Mouse (Mus musculus): ENCODE results near the gene Glp1r. TPM values are rescaled to one million over a fixed set of nuclear protein-coding genes. Genes with fewer than 3 reads are reported as not detected.
A peak's percentile ranks its signal among the peaks of the same experiment; 100 is the strongest.

Glp1r gene
- polyA plus RNA-seq, 1 experiment from 2014 or later, result 0.05 TPM

DNA sequence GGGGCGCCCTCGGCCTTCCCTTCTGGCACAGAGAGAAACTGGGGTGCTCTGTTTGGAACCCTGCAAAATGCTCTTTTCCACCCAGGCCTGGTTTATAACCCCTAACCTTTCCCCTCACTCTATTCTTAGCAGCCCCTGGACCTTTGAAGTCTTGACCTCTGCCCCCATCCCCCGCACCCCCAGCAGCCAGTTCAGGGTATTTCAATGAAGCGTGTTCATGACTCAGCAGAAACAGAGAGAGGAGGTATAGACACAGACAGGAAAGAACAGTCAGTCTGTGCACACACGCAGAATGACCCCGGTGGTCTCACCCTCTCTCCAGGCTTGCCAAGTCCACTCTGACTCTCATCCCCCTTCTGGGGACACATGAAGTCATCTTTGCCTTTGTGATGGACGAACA lies 29.2 kb downstream of the Glp1r start:
- no peak for DNase-seq (ENCODE audit: low spot score)
- Histone ChIP-seq H3K4me1 (replicated peaks) (peaks cover 16% of the 10 kb centered on the region), H3K27me3 (ENCODE audit: insufficient read depth, poor library complexity, severe bottlenecking) (no peaks in the 10 kb centered on the region), H3K36me3 (no peaks in the 10 kb centered on the region), H3K4me3 (no peak overlapping the region), H3K9me3 (no peaks in the 10 kb centered on the region), H3K27ac (no peak overlapping the region; the same call in 1 of the 2 replicates)
- WGBS, result 76% methylated on average over 7 of the region's 7 CpGs

DNA sequence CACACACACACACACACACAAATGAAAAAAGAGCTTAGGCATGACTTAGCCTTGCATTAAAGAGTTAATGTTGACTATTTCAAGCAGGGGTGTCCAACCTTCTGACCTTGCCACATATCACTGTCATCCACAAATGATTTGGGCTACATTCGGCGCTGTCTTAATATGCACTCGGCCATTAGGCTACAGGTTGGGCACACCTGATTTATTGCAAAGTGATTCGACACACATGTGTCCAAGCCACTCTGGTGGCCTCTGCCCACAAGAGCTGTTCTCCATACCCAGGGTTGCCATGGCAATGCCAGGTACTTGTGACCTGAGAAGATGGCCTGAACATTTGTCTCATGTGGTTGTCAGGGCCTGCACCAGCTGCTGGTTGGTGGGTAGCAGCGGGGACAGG lies 31.2 kb downstream of the Glp1r start:
- Histone ChIP-seq H3K27me3 (ENCODE audit: insufficient read depth, poor library complexity, severe bottlenecking) (no peaks in the 10 kb centered on the region), H3K27ac (no peak overlapping the region), H3K36me3 (no peaks in the 10 kb centered on the region), H3K9me3 (no peaks in the 10 kb centered on the region), H3K4me3 (no peak overlapping the region), H3K4me1 (replicated peaks) (peaks cover 27% of the 10 kb centered on the region)
- 85% methylated on average over 5 of the region's 5 CpGs for WGBS
- DNase-seq (ENCODE audit: low spot score), result no peak

DNA sequence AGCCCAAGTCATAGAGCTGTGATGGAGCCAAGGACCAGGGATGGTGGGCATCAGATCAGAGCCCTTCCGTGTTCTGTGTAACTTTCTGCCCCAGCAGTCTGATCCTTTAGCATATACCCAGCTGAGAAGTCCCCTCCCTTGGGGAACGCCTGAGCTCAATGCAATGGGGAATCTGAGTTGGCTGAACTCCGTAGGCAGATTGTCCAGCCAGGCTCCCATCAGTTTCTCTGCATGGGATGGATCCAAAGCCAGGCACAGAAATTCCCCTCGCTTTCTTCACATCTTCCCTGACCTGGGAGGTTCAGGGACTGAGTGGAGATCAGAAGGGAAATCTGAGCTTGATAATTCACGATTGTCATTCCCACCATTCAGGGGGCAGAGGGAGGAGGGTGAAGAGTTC lies 33.7 kb downstream of the Glp1r start:
- no peaks in the 10 kb centered on the region for H3K36me3 ChIP-seq
- 53% methylated on average over 5 of the region's 5 CpGs for WGBS
- no peaks in the 10 kb centered on the region for H3K27me3 ChIP-seq (ENCODE audit: insufficient read depth, poor library complexity, severe bottlenecking)
- H3K4me3 ChIP-seq, result no peak overlapping the region
- H3K4me1 ChIP-seq (replicated peaks), result peaks cover 27% of the 10 kb centered on the region
- no peaks in the 10 kb centered on the region for H3K9me3 ChIP-seq
- DNase-seq (ENCODE audit: low spot score), result no peak
- no peak overlapping the region for H3K27ac ChIP-seq

DNA sequence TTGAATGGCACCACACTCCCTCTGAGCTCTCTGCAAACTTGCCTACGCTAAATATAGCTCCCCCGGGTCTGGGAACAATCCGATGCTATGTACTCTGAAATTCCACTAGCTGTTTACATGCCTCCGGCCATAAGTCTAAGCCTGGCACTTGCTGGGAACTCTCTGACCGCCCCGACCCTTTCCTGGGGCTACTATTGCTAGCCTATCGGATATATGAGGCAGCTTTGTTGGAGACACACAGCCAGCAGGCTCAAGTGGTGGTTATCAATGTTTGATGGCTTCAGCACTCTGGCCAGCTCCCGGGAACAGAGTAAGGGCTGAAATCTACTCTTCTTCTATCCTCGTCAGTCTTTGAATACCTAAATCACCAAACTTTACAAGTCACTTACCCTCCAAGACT lies 36.9 kb downstream of the Glp1r start:
- no peaks in the 10 kb centered on the region for H3K9me3 ChIP-seq
- no peaks in the 10 kb centered on the region for H3K27me3 ChIP-seq (ENCODE audit: insufficient read depth, poor library complexity, severe bottlenecking)
- no peaks in the 10 kb centered on the region for H3K36me3 ChIP-seq
- no peak overlapping the region for H3K27ac ChIP-seq
- WGBS, result 56% methylated on average over 9 of the region's 9 CpGs
- DNase-seq (ENCODE audit: low spot score), result peak; percentile 41
- peaks cover 17% of the 10 kb centered on the region for H3K4me1 ChIP-seq (replicated peaks)
- H3K4me3 ChIP-seq, result no peak overlapping the region

DNA sequence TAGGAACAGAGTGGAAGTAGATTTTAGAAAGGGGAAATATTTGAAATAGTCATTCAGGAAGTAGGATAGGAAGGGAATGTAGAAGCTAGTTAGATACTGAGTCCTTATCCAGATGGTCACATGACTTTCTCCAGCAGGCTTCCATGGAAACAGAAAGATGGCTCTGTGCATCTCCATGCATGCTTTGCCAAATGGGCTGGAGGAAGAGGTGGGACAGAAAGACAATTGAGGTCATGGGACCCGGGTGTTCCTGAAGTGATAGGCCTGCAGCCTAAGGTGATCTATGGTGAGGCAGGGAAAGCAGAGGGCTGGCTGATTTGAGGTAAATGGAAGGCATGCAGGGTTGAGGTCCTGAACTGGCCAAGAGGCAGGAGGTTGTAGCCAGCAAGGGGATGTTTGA lies 46.8 kb downstream of the Glp1r start:
- Histone ChIP-seq H3K36me3 (no peaks in the 10 kb centered on the region), H3K4me3 (no peak overlapping the region), H3K27ac (no peak overlapping the region), H3K9me3 (no peaks in the 10 kb centered on the region), H3K27me3 (ENCODE audit: insufficient read depth, poor library complexity, severe bottlenecking) (no peaks in the 10 kb centered on the region), H3K4me1 (replicated peaks) (peaks cover 6% of the 10 kb centered on the region)
- WGBS, result 53% methylated on average over 1 of the region's 1 CpGs
- no peak for DNase-seq (ENCODE audit: low spot score)

DNA sequence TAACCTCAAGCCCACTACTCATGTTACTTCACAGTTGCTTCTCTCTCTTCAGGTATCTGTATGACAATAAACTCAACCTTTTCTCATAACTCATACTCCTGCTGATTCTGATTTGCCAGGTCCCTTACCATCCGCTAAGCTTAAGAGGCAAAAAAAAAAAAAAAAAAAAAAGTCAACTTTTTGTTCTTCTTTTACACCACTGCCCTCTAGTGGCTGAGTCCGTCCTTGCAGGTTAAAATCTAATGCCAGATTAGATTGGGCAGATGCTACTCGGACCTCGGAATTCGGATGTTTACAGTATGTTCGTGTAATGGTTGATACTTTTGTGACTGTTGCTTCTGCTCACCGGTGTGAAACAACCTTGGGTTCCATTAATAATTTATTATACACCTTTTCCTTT lies 49.2 kb downstream of the Glp1r start:
- no peaks in the 10 kb centered on the region for H3K36me3 ChIP-seq
- 12% methylated on average over 7 of the region's 7 CpGs for WGBS
- no peaks in the 10 kb centered on the region for H3K27me3 ChIP-seq (ENCODE audit: insufficient read depth, poor library complexity, severe bottlenecking)
- H3K9me3 ChIP-seq, result no peaks in the 10 kb centered on the region
- no peak overlapping the region for H3K4me3 ChIP-seq
- H3K4me1 ChIP-seq (replicated peaks), result peaks cover 16% of the 10 kb centered on the region
- no peak overlapping the region for H3K27ac ChIP-seq
- DNase-seq (ENCODE audit: low spot score), result peak; percentile 72

DNA sequence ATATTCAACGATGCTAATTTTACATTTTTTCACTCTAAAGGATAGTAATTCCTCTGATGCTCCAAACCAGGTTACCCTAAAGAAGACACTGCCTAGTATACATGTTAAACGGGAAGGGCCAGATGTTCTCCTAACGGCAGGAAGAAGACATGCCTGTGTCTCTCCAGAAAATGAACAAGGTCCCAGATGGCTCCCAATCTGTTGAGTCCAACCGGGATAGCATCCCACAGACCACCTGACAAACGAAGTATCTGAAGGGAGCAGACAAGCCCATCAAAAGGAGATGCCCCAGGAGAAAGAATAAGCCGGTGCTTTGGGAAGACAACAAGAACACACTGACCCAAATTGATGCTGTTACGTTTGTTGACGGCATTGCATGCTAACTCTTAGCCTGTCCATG lies 50.0 kb downstream of the Glp1r start:
- Histone ChIP-seq H3K27me3 (ENCODE audit: insufficient read depth, poor library complexity, severe bottlenecking) (no peaks in the 10 kb centered on the region), H3K27ac (no peak overlapping the region), H3K36me3 (no peaks in the 10 kb centered on the region), H3K4me1 (replicated peaks) (peaks cover 17% of the 10 kb centered on the region), H3K9me3 (no peaks in the 10 kb centered on the region), H3K4me3 (no peak overlapping the region)
- DNase-seq (ENCODE audit: low spot score), result no peak
- 74% methylated on average over 8 of the region's 8 CpGs for WGBS

DNA sequence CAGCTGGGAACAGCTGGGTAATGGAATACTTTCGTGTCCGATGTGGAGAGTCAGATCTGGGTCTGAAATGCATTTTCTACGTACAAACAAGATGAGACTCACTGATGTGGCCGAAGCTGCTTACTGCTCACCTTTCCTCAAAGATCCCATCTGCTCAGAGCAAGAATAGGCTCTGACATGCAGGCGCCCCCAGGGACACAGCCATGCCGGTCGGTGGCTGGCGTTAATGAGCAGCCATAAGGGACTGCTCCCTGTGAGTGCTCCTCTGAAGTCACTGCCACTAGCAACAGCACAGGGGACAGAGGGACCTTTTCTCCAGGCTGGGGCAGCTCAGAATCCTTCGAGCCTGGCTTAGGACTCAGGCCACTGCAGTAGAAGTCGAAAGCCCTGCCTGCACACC lies 52.7 kb downstream of the Glp1r start, which contains the start of gene Umodl1:
TSS of gene Umodl1 (plus strand) at position 301 of the 400 bp plus-strand sequence.
- no peak for DNase-seq (ENCODE audit: low spot score)
- no peak within 1 kb of the TSS for H3K4me3 ChIP-seq
- H3K4me1 ChIP-seq (replicated peaks), result peaks cover 23% of the 10 kb centered on the region
- H3K27me3 ChIP-seq (ENCODE audit: insufficient read depth, poor library complexity, severe bottlenecking), result no peaks in the 10 kb centered on the region
- no peaks in the 10 kb centered on the region for H3K9me3 ChIP-seq
- H3K36me3 ChIP-seq, result no peaks in the 10 kb centered on the region
- 50% methylated on average over 10 of the region's 10 CpGs for WGBS
- peak within 1 kb of the TSS; percentile 62 for H3K27ac ChIP-seq

DNA sequence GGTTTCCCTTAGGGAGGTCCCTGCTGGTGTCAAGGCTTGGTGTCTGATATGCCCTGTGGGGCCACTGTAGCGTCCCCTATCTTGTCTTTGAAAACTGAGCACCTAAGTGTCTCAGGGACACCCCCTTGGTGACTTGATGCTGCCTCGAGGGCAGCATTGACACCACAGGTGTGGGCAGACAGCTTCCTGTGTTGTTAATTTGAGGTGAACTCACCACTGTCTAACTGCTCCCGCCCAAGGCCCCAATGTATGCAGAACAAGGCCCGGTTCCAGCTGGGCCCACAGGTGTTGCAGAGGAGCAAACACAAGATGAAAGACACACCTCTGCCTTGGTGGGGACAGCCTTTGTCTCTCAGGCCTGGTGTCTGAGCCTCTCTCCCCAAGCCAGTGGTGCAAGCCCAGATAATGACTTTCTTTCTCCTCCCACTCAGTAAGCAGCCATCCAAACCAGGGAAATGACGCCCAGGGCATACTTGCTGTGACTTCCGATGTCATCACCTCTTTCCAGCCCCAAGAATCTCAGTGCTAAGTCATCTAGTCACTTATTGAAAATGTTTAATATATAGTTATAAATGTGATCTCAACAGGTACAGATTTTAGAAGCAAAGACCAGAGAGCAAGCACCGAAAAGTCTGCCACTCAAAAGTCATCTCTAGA lies 60.4 kb downstream of the Glp1r start:
- 63% methylated on average over 7 of the region's 7 CpGs for WGBS
- no peaks in the 10 kb centered on the region for H3K36me3 ChIP-seq
- H3K27me3 ChIP-seq (ENCODE audit: insufficient read depth, poor library complexity, severe bottlenecking), result no peaks in the 10 kb centered on the region
- no peak for DNase-seq (ENCODE audit: low spot score)
- H3K27ac ChIP-seq, result no peak overlapping the region
- H3K4me3 ChIP-seq, result no peak overlapping the region
- H3K9me3 ChIP-seq, result no peaks in the 10 kb centered on the region
- peaks cover 10% of the 10 kb centered on the region for H3K4me1 ChIP-seq (replicated peaks)

DNA sequence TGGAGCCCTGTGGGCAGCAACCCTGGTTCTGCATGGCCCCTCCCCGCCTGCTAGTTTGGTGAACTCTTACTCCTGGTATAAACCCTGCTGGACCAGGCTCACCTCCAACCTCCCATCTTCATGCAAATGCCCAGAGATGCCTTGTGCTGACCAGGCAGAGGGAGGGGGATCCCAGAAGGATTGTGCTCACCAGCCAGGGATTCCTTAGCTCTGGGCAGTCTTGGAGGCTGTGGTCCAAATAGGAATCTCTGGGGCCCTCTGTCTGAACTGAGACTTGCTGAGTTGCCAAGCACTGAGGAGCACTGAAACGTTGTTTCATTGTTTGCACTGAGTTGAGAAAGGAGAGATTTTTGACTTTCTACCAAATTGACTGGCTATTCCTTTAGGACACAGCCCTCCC lies 61.3 kb downstream of the Glp1r start:
- Histone ChIP-seq H3K4me3 (no peak overlapping the region), H3K9me3 (no peaks in the 10 kb centered on the region), H3K4me1 (replicated peaks) (peaks cover 7% of the 10 kb centered on the region), H3K36me3 (no peaks in the 10 kb centered on the region), H3K27me3 (ENCODE audit: insufficient read depth, poor library complexity, severe bottlenecking) (no peaks in the 10 kb centered on the region), H3K27ac (peak overlapping the region; percentile 23; the same call in 1 of the 2 replicates)
- DNase-seq (ENCODE audit: low spot score), result no peak
- WGBS, result 32% methylated on average over 2 of the region's 2 CpGs

DNA sequence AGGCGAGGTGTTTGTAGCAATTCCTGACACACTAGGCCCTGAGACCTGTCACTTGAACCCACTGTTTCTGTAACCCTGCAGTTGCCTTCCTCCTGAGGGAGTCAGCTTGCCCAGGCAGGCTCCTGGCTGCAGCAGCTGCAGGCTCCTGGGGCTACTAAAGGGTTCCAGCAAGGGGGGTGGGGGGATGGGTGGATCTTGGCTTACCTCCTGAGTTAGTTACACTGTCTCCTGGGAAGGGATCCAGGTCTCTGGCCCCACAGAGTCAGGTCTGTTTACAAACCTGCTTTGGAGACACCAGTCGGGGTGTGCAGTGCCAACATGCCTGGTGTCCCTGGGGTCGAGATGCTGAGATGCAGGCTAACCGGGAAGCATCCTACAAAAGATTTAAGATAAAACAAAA lies 68.4 kb downstream of the Glp1r start:
- H3K4me1 ChIP-seq (replicated peaks), result peaks cover 5% of the 10 kb centered on the region; the same call in 1 of the 2 replicates
- no peak overlapping the region for H3K27ac ChIP-seq
- no peaks in the 10 kb centered on the region for H3K36me3 ChIP-seq
- DNase-seq (ENCODE audit: low spot score), result no peak
- H3K27me3 ChIP-seq (ENCODE audit: insufficient read depth, poor library complexity, severe bottlenecking), result no peaks in the 10 kb centered on the region
- H3K4me3 ChIP-seq, result no peak overlapping the region
- 65% methylated on average over 4 of the region's 4 CpGs for WGBS
- no peaks in the 10 kb centered on the region for H3K9me3 ChIP-seq

DNA sequence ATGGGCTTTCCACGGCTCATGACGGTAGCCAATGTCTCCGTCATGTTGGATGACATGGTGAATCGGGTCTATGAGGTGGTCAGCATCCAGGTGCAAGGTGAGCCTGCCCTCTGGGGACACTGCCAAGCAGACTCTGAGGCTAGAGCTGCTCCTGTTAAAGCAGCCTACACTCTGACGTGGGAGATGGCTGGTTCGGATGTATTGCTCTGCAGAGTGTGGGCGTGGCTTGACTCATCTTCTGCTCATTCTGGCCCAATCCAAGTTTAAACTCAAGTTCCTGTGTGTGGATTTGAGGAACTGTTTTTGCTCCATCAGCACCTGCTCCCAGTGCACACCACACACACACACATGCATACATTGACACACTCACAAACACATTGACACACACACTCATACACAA lies 70.3 kb downstream of the Glp1r start:
- Histone ChIP-seq H3K4me3 (no peak overlapping the region), H3K27me3 (ENCODE audit: insufficient read depth, poor library complexity, severe bottlenecking) (no peaks in the 10 kb centered on the region), H3K4me1 (replicated peaks) (peaks cover 5% of the 10 kb centered on the region; the same call in 1 of the 2 replicates), H3K36me3 (no peaks in the 10 kb centered on the region), H3K27ac (no peak overlapping the region), H3K9me3 (no peaks in the 10 kb centered on the region)
- WGBS, result 87% methylated on average over 7 of the region's 7 CpGs
- DNase-seq (ENCODE audit: low spot score), result no peak

DNA sequence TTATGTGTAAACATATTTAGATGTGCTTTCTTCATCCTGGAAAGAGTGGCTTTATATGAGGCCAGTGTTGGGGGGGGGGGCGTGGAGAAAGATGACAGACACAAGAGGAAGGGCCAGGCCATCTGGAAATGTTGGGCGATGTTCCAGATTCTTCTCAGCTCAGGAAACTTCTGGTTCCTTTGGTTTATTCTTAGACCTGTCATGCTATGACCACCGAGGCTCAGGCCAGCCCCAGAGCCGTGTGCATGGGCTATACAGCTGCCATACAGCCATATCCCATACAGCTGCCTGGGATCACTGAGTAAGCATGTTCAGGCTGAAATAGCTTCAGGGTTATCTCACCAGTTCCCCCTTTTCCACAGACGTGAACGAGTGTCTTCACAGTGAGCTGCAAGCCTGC lies 71.7 kb downstream of the Glp1r start:
- Histone ChIP-seq H3K4me1 (replicated peaks) (peaks cover 5% of the 10 kb centered on the region; the same call in 1 of the 2 replicates), H3K36me3 (no peaks in the 10 kb centered on the region), H3K27me3 (ENCODE audit: insufficient read depth, poor library complexity, severe bottlenecking) (no peaks in the 10 kb centered on the region), H3K27ac (no peak overlapping the region), H3K9me3 (no peaks in the 10 kb centered on the region), H3K4me3 (no peak overlapping the region)
- WGBS, result 85% methylated on average over 6 of the region's 6 CpGs
- no peak for DNase-seq (ENCODE audit: low spot score)

DNA sequence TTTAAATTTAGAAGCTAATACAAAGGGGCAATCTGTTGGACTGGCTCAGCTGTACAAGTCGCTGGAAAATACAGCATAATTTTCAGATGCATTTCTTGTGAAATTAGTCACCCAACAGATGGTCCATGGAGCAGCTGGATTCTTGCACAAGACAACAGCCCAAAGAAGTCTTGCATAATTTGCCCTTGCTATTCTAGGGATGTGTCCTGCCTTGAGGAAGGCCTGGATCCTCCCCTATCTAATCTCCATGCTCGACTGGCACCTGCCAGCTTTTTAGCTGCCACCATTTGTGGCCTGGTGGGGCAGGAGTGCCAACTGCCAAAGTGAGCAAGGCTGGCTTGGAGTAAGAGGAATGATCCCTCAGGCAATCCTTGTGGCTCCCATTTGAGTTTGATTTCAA lies 75.7 kb downstream of the Glp1r start:
- Histone ChIP-seq H3K27me3 (ENCODE audit: insufficient read depth, poor library complexity, severe bottlenecking) (no peaks in the 10 kb centered on the region), H3K4me1 (replicated peaks) (0 out of 2 replicates have a peak, but pooled peaks cover 4% of the 10 kb centered on the region), H3K4me3 (no peak overlapping the region), H3K9me3 (0 out of 2 replicates have a peak, but pooled peaks cover 2% of the 10 kb centered on the region), H3K27ac (no peak overlapping the region), H3K36me3 (no peaks in the 10 kb centered on the region)
- no peak for DNase-seq (ENCODE audit: low spot score)
- 88% methylated on average over 2 of the region's 2 CpGs for WGBS
